Mouse (Mus musculus): ENCODE results near the gene Icam2. TPM values are rescaled to one million over a fixed set of nuclear protein-coding genes. Genes with fewer than 3 reads are reported as not detected.
A peak's percentile ranks its signal among the peaks of the same experiment; 100 is the strongest.

Icam2 gene
- polyA plus RNA-seq, 1 experiment from 2014 or later, result 18.3 TPM

GRCm38 (mm10) chr11:106338029-106338428, 49.8 kb downstream of the Icam2 start:
- Histone ChIP-seq H3K4me3 (no peak overlapping the region), H3K4me2 (no peak overlapping the region), H3K9me3 (no peaks in the 10 kb centered on the region), H3K27me3 (no peaks in the 10 kb centered on the region), H3K36me3 (no peaks in the 10 kb centered on the region), H3K4me1 (replicated peaks) (0 out of 2 replicates have a peak, but pooled peaks cover 3% of the 10 kb centered on the region), H3K27ac (replicated peaks) (no peak overlapping the region), H3K9ac (no peak overlapping the region)
- 81% methylated on average over 5 of the region's 5 CpGs for WGBS
- no peak for ATAC-seq (ENCODE audit: low read depth)

GRCm38 (mm10) chr11:106334066-106334465, 53.8 kb downstream of the Icam2 start:
- Histone ChIP-seq H3K9me3 (no peaks in the 10 kb centered on the region), H3K9ac (no peak overlapping the region), H3K27ac (replicated peaks) (no peak overlapping the region), H3K36me3 (no peaks in the 10 kb centered on the region), H3K4me2 (no peak overlapping the region), H3K4me1 (replicated peaks) (peaks cover 9% of the 10 kb centered on the region; the same call in 1 of the 2 replicates), H3K27me3 (no peaks in the 10 kb centered on the region), H3K4me3 (no peak overlapping the region)
- ATAC-seq (ENCODE audit: low read depth), result no peak
- 18% methylated on average over 2 of the region's 2 CpGs for WGBS

- peaks cover 6% of the 10 kb centered on the region; the same call in 1 of the 2 replicates for H3K4me1 ChIP-seq (replicated peaks)
- no peaks in the 10 kb centered on the region for H3K9me3 ChIP-seq
- ATAC-seq (ENCODE audit: low read depth), result peak; percentile 32; the same call in 1 of the 2 replicates
- H3K27me3 ChIP-seq, result no peaks in the 10 kb centered on the region
- H3K4me3 ChIP-seq, result no peak overlapping the region
- WGBS, result 56% methylated on average over 4 of the region's 4 CpGs
- H3K9ac ChIP-seq, result no peak overlapping the region
- no peaks in the 10 kb centered on the region for H3K36me3 ChIP-seq
- no peak overlapping the region for H3K27ac ChIP-seq (replicated peaks)
- H3K4me2 ChIP-seq, result no peak overlapping the region
Observed at GRCm38 (mm10) chr11:106332458-106332857, 55.4 kb downstream of the Icam2 start.

DNA sequence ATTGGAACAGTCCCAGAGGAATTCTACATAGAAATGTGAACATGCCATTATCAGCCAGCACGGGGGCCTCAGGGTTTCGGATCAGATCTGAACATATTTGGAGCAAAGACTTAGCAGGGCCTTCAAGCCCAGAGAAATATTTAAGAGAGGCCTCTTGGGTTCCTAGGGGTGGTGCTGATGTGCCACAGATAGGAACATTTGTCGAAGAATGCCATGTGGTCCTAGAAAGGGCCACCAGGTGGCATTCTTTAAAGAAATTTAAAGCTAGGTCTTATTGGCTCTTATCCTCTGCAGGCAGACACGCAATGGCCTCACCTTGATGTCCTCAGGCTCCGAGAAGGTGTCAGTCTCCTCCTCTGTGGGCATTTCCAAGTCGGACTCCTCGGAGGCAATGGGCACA, 58.2 kb downstream of the Icam2 start:
- peaks cover 6% of the 10 kb centered on the region; the same call in 1 of the 2 replicates for H3K4me1 ChIP-seq (replicated peaks)
- H3K9me3 ChIP-seq, result no peaks in the 10 kb centered on the region
- no peak overlapping the region for H3K27ac ChIP-seq (replicated peaks)
- no peak overlapping the region for H3K9ac ChIP-seq
- H3K4me3 ChIP-seq, result no peak overlapping the region
- no peak for ATAC-seq (ENCODE audit: low read depth)
- 72% methylated on average over 7 of the region's 7 CpGs for WGBS
- no peak overlapping the region for H3K4me2 ChIP-seq
- no peaks in the 10 kb centered on the region for H3K27me3 ChIP-seq
- H3K36me3 ChIP-seq, result no peaks in the 10 kb centered on the region

DNA sequence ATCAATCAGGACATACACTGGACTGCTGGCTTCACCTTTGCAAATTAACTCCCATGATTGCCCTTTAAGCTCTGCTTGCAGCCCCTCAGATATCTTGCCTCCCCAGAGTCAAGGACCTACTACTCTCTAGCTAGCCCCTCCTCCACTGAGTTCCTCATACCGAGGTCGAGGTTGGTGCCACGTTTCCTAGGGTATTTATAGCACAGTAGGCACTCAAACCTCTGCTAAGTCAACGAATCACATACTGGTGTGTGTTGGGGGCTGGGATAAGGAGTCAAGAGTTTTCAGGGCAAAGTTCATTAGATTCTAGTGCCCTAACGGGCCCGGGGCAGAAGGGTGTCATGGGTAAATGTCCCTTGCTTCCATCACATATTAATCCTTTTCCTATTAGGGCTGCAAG, 58.7 kb downstream of the Icam2 start:
- WGBS, result 83% methylated on average over 6 of the region's 6 CpGs
- Histone ChIP-seq H3K27ac (replicated peaks) (no peak overlapping the region), H3K4me1 (replicated peaks) (peaks cover 6% of the 10 kb centered on the region; the same call in 1 of the 2 replicates), H3K9ac (no peak overlapping the region), H3K27me3 (no peaks in the 10 kb centered on the region), H3K36me3 (no peaks in the 10 kb centered on the region), H3K4me2 (no peak overlapping the region), H3K4me3 (no peak overlapping the region), H3K9me3 (no peaks in the 10 kb centered on the region)
- no peak for ATAC-seq (ENCODE audit: low read depth)

DNA sequence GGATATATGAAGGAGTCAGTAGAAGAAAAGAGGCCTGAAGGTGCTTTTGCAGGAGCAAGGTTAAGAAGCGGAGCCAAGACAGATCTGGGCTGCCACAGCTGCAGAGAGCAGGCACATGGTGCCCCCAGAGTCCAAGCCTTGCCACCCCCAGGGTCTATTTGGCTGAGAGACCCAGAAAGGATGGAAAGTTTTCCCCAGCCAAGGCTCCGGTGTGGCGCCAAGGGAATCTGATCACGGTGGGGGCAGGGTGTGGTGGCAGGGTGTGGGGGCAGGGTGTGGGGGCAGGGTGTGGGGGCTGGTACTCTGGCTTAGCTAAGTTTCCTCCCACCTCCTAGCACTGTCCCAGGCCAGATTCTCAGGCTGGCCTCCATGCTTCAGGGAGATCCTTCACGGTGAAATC, 59.4 kb downstream of the Icam2 start:
- Histone ChIP-seq H3K4me3 (no peak overlapping the region), H3K4me2 (no peak overlapping the region), H3K9me3 (no peaks in the 10 kb centered on the region), H3K9ac (no peak overlapping the region), H3K27me3 (no peaks in the 10 kb centered on the region), H3K4me1 (replicated peaks) (peaks cover 6% of the 10 kb centered on the region; the same call in 1 of the 2 replicates), H3K36me3 (no peaks in the 10 kb centered on the region), H3K27ac (replicated peaks) (no peak overlapping the region)
- ATAC-seq (ENCODE audit: low read depth), result no peak
- WGBS, result 74% methylated on average over 5 of the region's 5 CpGs

Other genes with a start within 250 kb of the Icam2 start
- not detected in 2 replicates for gene Gm10840, start 227.2 kb downstream of the Icam2 start, polyA plus RNA-seq (2015; fragmentation: Nextera tagmentation; extraction: Ambion mirVana)
- 171 and 187 TPM in 2 replicates for gene Limd2, start 227.2 kb downstream of the Icam2 start, polyA plus RNA-seq (2015; fragmentation: Nextera tagmentation; extraction: Ambion mirVana)
- 32.8 and 33.5 TPM in 2 replicates for gene Strada, start 185.9 kb downstream of the Icam2 start, polyA plus RNA-seq (2015; fragmentation: Nextera tagmentation; extraction: Ambion mirVana)
- gene Ccdc47, start 171.7 kb downstream of the Icam2 start, polyA plus RNA-seq (2015; fragmentation: Nextera tagmentation; extraction: Ambion mirVana), result 96.7 and 111 TPM in 2 replicates
- 87.1 and 89.8 TPM in 2 replicates for gene Ddx42, start 171.1 kb downstream of the Icam2 start, polyA plus RNA-seq (2015; fragmentation: Nextera tagmentation; extraction: Ambion mirVana)
- 35.3 and 42.4 TPM in 2 replicates for gene Ftsj3, start 132.0 kb downstream of the Icam2 start, polyA plus RNA-seq (2015; fragmentation: Nextera tagmentation; extraction: Ambion mirVana)
- 360 and 361 TPM in 2 replicates for gene Psmc5, start 131.9 kb downstream of the Icam2 start, polyA plus RNA-seq (2015; fragmentation: Nextera tagmentation; extraction: Ambion mirVana)
- gene Smarcd2, start 115.1 kb downstream of the Icam2 start, polyA plus RNA-seq (2015; fragmentation: Nextera tagmentation; extraction: Ambion mirVana), result 21.8 and 24.3 TPM in 2 replicates
- gene Tcam1, start 111.4 kb downstream of the Icam2 start, polyA plus RNA-seq (2015; fragmentation: Nextera tagmentation; extraction: Ambion mirVana), result 0.06 and 0.12 TPM in 2 replicates
- gene Gh, start 86.2 kb downstream of the Icam2 start, polyA plus RNA-seq (2015; fragmentation: Nextera tagmentation; extraction: Ambion mirVana), result not detected in 2 replicates
- gene Cd79b, start 73.3 kb downstream of the Icam2 start, polyA plus RNA-seq (2015; fragmentation: Nextera tagmentation; extraction: Ambion mirVana), result 0.99 and 1.6 TPM in 2 replicates
- 0.10 TPM in 1 of 2 replicates, not detected in the other for gene Scn4a, start 34.8 kb downstream of the Icam2 start, polyA plus RNA-seq (2015; fragmentation: Nextera tagmentation; extraction: Ambion mirVana)
- gene Prr29, start 22.6 kb downstream of the Icam2 start, polyA plus RNA-seq (2015; fragmentation: Nextera tagmentation; extraction: Ambion mirVana), result not detected in 2 replicates
- 5.7 and 6.4 TPM in 2 replicates for gene Ern1, start 99.8 kb upstream of the Icam2 start, polyA plus RNA-seq (2015; fragmentation: Nextera tagmentation; extraction: Ambion mirVana)
- gene Tex2, start 225.3 kb upstream of the Icam2 start, polyA plus RNA-seq (2015; fragmentation: Nextera tagmentation; extraction: Ambion mirVana), result 24.0 and 27.3 TPM in 2 replicates

All from neural tube, embryonic 13.5 days (tissue).